Mouse (Mus musculus) brain, embryonic 14.5 days (tissue): ENCODE data around the gene Fzd2. TPM values are rescaled to one million over a fixed set of nuclear protein-coding genes. Genes with fewer than 3 reads are reported as not detected.

Experiments used
- DNase-seq: peaks from one replicate; pipeline ENCODE4 v3.0.0-alpha.2; 2011; ENCODE audit warnings: low read depth
- CTCF ChIP-seq: fragments of 200-500 bp; IDR thresholded peaks from 2 replicates; pipeline ENCODE4 v1.5.1; 2012; ENCODE audit warnings: inconsistent platforms, mild to moderate bottlenecking, moderate library complexity, borderline replicate concordance; ENCODE audit not compliant: insufficient read depth, insufficient read length; ENCODE audit errors: extremely low read depth
- POLR2A ChIP-seq: fragments of 200-500 bp; IDR thresholded peaks from 2 replicates; pipeline ENCODE4 v1.6.1; 2012; ENCODE audit warnings: mild to moderate bottlenecking, inconsistent platforms, borderline replicate concordance; ENCODE audit not compliant: poor library complexity, insufficient read depth, insufficient read length, severe bottlenecking; ENCODE audit errors: extremely low read depth
- polyA plus RNA-seq: library from polyadenylated mRNA; depleted of rRNA; stranded (reverse); fragments of >200 nt; gene quantifications from 2 replicates; pipeline ENCODE4 v1.2.3, GENCODE M21; 2012

Fzd2 gene
- polyA plus RNA-seq, 1 experiment: 35.6 TPM

GRCm38 (mm10) chr11:102582736-102583135 is 21.5 kb upstream of the Fzd2 start:
- no peak for DNase-seq
- TF ChIP-seq CTCF (no peak), POLR2A (no peak)

GRCm38 (mm10) chr11:102586445-102587130 is 17.6 kb upstream of the Fzd2 start:
- TF ChIP-seq POLR2A: no peak
- no peak for TF ChIP-seq CTCF
- no peak for DNase-seq

- peak; percentile 42; the same call in 1 of the 2 replicates for TF ChIP-seq CTCF
- no peak for TF ChIP-seq POLR2A
- DNase-seq: no peak
These were observed 16.6 kb upstream of the Fzd2 start for GRCm38 (mm10) chr11:102587554-102587953.

DNA sequence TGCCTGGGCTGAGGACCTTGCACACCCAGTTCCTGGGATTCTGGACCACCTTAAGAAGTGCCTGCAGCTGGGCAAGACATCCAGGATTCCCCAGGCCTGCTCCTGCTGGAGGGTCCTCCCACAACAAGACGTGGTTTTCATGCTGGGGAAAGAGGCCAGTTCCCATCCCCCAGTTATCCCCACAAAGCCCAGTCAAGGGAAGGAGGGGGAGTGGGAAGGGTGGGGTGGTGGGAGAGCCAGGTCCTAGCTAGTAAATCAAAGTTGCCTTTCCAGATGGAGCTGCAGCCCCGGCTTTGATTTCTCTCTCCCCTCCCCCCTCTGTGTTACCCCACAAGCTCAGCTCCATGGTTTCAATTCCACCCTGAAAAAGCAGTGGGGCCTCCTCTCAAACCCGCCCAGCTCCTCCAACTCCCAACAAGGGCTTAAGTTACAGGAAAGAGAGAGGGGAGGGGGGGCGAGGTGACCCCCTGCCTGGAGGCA is 8.8 kb upstream of the Fzd2 start:
- TF ChIP-seq CTCF (no peak), POLR2A (no peak)
- DNase-seq: peak; percentile 81

- TF ChIP-seq POLR2A: no peak
- TF ChIP-seq CTCF: peak; percentile 45; the same call in 1 of the 2 replicates
These were observed 4.3 kb upstream of the Fzd2 start for GRCm38 (mm10) chr11:102599912-102600311.

GRCm38 (mm10) chr11:102602816-102603495 is 1.2 kb upstream of the Fzd2 start:
- TF ChIP-seq POLR2A (no peak), CTCF (no peak)
- peak; percentile 59 for DNase-seq

More at GRCm38 (mm10) chr11:102599912-102600311, 4.3 kb upstream of the Fzd2 start:
- peak; percentile 35 for DNase-seq

DNA sequence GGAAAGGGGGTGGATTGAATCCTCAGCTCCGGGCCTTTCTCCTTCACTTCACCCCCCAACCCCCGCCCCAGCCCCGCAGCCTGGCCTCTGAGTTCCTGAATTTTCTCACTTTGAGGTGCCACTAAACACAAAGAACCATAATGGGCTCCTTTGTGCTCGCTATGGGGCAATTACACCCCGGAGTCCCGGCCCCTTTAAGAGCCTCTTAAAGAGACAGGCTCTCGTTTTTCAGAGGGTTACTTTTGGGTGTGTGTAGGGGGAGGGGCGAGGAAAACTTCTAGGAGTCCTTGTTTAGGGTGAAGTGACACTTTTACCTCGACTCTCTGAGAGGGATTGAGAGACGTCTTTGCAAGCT is 723 bp upstream of the Fzd2 start:
- peak; percentile 96 for DNase-seq
- no peak for TF ChIP-seq CTCF
- 0 out of 2 replicates have a peak, but pooled peaks have one; percentile 7 for TF ChIP-seq POLR2A

- DNase-seq: peak; percentile 80
- no peak for TF ChIP-seq POLR2A
- TF ChIP-seq CTCF: peak; percentile 23; the same call in 1 of the 2 replicates
These were observed 769 bp downstream of the Fzd2 start for GRCm38 (mm10) chr11:102604777-102605552.

DNA sequence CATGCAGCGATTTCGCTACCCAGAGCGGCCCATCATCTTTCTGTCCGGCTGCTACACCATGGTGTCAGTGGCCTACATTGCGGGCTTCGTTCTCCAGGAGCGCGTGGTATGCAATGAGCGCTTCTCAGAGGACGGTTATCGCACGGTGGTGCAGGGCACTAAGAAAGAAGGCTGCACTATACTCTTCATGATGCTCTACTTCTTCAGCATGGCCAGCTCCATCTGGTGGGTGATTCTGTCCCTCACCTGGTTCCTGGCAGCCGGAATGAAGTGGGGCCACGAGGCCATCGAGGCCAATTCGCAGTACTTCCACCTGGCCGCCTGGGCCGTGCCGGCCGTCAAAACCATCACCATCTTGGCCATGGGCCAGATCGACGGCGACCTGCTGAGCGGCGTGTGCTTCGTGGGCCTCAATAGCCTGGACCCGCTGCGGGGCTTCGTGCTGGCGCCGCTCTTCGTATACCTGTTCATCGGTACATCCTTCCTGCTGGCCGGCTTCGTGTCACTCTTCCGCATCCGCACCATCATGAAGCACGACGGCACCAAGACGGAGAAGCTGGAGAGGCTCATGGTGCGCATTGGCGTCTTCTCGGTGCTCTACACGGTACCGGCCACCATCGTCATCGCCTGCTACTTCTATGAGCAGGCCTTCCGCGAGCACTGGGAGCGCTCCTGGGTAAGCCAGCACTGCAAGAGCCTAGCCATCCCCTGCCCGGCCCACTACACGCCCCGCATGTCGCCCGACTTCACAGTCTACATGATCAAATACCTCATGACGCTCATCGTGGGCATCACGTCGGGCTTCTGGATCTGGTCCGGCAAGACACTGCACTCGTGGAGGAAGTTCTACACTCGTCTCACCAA is 1.6 kb downstream of the Fzd2 start:
- TF ChIP-seq POLR2A (no peak), CTCF (0 out of 2 replicates have a peak, but pooled peaks have one; percentile 5)
- DNase-seq: peak; percentile 79

- DNase-seq: peak; percentile 49
These were observed 2.6 kb downstream of the Fzd2 start for GRCm38 (mm10) chr11:102606751-102607171.

GRCm38 (mm10) chr11:102607201-102607600 is 3.0 kb downstream of the Fzd2 start:
- peak; percentile 26 for DNase-seq

More at GRCm38 (mm10) chr11:102606751-102607171, 2.6 kb downstream of the Fzd2 start:
- TF ChIP-seq POLR2A (no peak), CTCF (no peak)
